Mouse (Mus musculus): ENCODE results near the gene Nfe2l3.

- TF ChIP-seq POLR2A (IDR thresholded peaks at IDR 0.05; ENCODE audit: low read depth, low read length) (no peak), EP300 (IDR thresholded peaks at IDR 0.05; ENCODE audit: low read length) (no peak), ZMIZ1 (IDR thresholded peaks at IDR 0.05; ENCODE audit: low read depth, low read length) (no peak), POLR2AphosphoS2 (IDR thresholded peaks at IDR 0.05; ENCODE audit: low read depth, low read length) (no peak), PAX5 (IDR thresholded peaks at IDR 0.05; ENCODE audit: low read length) (no peak), CHD2 (IDR thresholded peaks at IDR 0.05; ENCODE audit: low read length) (no peak), CTCF (conservative IDR thresholded peaks at IDR 0.05 in 1 of 2, IDR thresholded peaks at IDR 0.05 in 1 of 2; ENCODE audit: low read depth in 2 of 2, low read length in 2 of 2) (no peak), MAX (IDR thresholded peaks at IDR 0.05; ENCODE audit: low read length) (no peak)
These were observed 22.5 kb downstream of the Nfe2l3 start for GRCm38 (mm10) chr6:51454949-51455348.

Data from CH12.LX (cell line).